Mouse (Mus musculus) spleen, adult 2 months (tissue): Measurements from ENCODE around the gene Creb3l1.

Source experiments
- CTCF ChIP-seq: fragments of 200-500 bp; IDR thresholded peaks from 2 replicates; pipeline ENCODE4 v1.5.1; 2011; ENCODE audit warnings: mild to moderate bottlenecking, inconsistent platforms; ENCODE audit not compliant: insufficient read depth, insufficient read length, insufficient replicate concordance; ENCODE audit errors: extremely low read depth
- POLR2A ChIP-seq: fragments of 200-500 bp; IDR thresholded peaks from 2 replicates; pipeline ENCODE4 v1.6.1; 2011; ENCODE audit warnings: low read depth, low read length, inconsistent platforms

DNA sequence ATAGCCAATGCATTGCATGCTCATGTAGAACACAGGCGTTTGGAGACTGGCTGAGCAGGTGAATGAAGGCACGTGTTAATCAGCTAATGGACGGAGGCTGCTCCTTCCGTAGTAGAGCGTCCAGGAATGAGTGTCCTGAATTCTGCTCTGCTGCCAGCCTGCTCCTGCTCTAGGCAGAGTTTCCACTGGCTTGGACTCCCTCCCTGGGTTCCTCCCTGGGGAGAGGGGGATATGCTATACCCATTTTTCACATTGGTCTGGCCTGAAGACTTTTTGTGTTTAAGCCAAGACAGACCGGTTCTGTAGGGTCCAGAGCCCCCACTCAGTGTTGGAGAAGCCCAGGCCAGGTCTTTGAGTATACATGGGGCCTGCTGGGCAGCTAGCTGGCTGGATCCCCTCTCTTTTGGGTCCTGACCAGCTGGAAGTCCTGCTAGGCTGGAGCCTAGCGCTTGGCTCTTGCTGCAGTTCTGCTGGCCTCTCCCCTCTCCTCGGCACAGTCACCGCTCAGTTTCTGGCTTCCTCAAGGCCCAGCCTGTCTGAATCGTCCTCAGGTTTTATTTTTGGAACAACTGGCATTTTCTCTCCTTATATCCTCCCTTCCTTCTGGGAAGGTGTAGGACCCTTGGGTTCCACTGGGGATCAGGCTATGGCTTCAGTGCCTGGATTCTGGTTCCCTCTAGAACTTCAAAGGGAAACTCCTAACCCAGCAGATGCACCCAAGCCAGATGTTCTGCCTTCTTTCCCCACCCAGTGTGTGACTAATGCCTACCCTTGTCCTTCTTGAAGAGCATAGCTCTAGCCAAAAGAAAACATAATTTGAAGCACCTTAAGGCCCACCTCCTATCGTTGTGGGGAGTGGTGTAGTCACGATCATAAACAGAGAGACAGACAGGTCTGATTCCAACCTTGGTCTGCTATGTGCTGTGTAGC, 12.6 kb downstream of the Creb3l1 start:
- TF ChIP-seq POLR2A (no peak), CTCF (no peak)
